Mouse (Mus musculus) inflammation-experienced regulatory T-cells (primary cell): ENCODE measurements around the gene Gm20777. TPM values are rescaled to one million over a fixed set of nuclear protein-coding genes. Genes with fewer than 3 reads are reported as not detected.

Experiments used
- polyA plus RNA-seq, 2 experiments: library from polyadenylated mRNA; unstranded; fragments of 100-300 nt; shearing (Covaris generic); gene quantifications; one replicate each; pipeline ENCODE4 v1.2.1; 2017

The Gm20777 gene
- polyA plus RNA-seq = not detected

GRCm38 (mm10) chrY:10752350-10752749 is at the start of gene Gm20777:
Gene Gm20777, minus strand, starts transcription at chrY:10752450.

Other genes with a start within 250 kb of the Gm20777 start
- gene Gm20737, start 216.4 kb downstream of the Gm20777 start, polyA plus RNA-seq = not detected
- gene Gm21775, start 199.0 kb downstream of the Gm20777 start, polyA plus RNA-seq = not detected
- gene Gm21900, start 136.1 kb downstream of the Gm20777 start, polyA plus RNA-seq = not detected